Comparison of ENCODE assay signal across 9 mouse cellular contexts in genomic region chr6:86402681-86403607, GRCm38 (mm10). TPM values are rescaled to one million over a fixed set of nuclear protein-coding genes. Genes with fewer than 3 reads are reported as not detected.
A peak's percentile ranks its signal among the peaks of the same experiment; 100 is the strongest.
DNase-seq lines count a peak whose midpoint lies in the region; ATAC-seq lines count a peak whose summit lies in the region.
"Had no signal": no experiment of that assay in that cellular context is flagged by ENCODE, and none has a peak within 500 bp of the region (broad histone marks: within the 10 kb centered on the region; RNA-seq: fewer than 3 reads in every experiment).

No protein-coding gene starts in this region.

- no peak for ATAC-seq in megakaryocyte, adult 5-6 weeks (ENCODE audit: poor library complexity, severe bottlenecking)
- ATAC-seq in limb, embryonic 12.5 days (ENCODE audit: insufficient number of reproducible peaks, insufficient read depth, low FRiP score, low TSS enrichment, low read depth) = no peak
- no peak for ATAC-seq in stomach, embryonic 15.5 days (ENCODE audit: insufficient read depth, low FRiP score, low read depth)

- WGBS in forebrain, embryonic 10.5 days = 40% methylated on average over 12 of the region's 12 CpGs
- 39% methylated on average over 12 of the region's 12 CpGs for WGBS in limb, embryonic 12.5 days
- WGBS in stomach, embryonic 15.5 days = 31% methylated on average over 12 of the region's 12 CpGs

- peaks cover 48% of the 10 kb centered on the region for H3K4me1 ChIP-seq in megakaryocyte, embryonic 14.5 days
- peaks cover 22% of the 10 kb centered on the region for H3K4me1 ChIP-seq in forebrain, embryonic 10.5 days
- peaks cover 10% of the 10 kb centered on the region for H3K4me1 ChIP-seq in limb, embryonic 12.5 days (replicated peaks)
- H3K4me1 ChIP-seq in stomach, embryonic 15.5 days = no peaks in the 10 kb centered on the region

- peak overlapping the region; percentile 98 for H3K27ac ChIP-seq in forebrain, embryonic 10.5 days
- H3K27ac ChIP-seq in limb, embryonic 12.5 days = no peak overlapping the region
- peak overlapping the region; percentile 31; the same call in 1 of the 2 replicates for H3K27ac ChIP-seq in stomach, embryonic 15.5 days

- H3K9ac ChIP-seq in limb, embryonic 12.5 days (replicated peaks) = peak overlapping the region; percentile 40
- H3K9ac ChIP-seq in stomach, embryonic 15.5 days = no peak overlapping the region

- no peaks in the 10 kb centered on the region for H3K27me3 ChIP-seq in megakaryocyte, embryonic 14.5 days (replicated peaks)
- H3K27me3 ChIP-seq in forebrain, embryonic 10.5 days (ENCODE audit: poor library complexity, severe bottlenecking) = peaks cover 12% of the 10 kb centered on the region
- 0 out of 2 replicates have a peak, but pooled peaks cover 3% of the 10 kb centered on the region for H3K27me3 ChIP-seq in limb, embryonic 12.5 days
- no peaks in the 10 kb centered on the region for H3K27me3 ChIP-seq in stomach, embryonic 15.5 days (replicated peaks)

- H3K4me2 ChIP-seq in limb, embryonic 12.5 days = peak overlapping the region; percentile 62
- H3K4me2 ChIP-seq in stomach, embryonic 15.5 days = peak overlapping the region; percentile 62

- H3K4me3 ChIP-seq in megakaryocyte, embryonic 14.5 days (replicated peaks) = peak overlapping the region; percentile 93
- peak overlapping the region; percentile 70 for H3K4me3 ChIP-seq in forebrain, embryonic 10.5 days
- H3K4me3 ChIP-seq in limb, embryonic 12.5 days (replicated peaks) = peak overlapping the region; percentile 85
- peak overlapping the region; percentile 74 for H3K4me3 ChIP-seq in stomach, embryonic 15.5 days (replicated peaks)

- peaks cover 10% of the 10 kb centered on the region for H3K36me3 ChIP-seq in megakaryocyte, embryonic 14.5 days (replicated peaks; ENCODE audit: low read length)
- H3K36me3 ChIP-seq in forebrain, embryonic 10.5 days (replicated peaks) = peaks cover 18% of the 10 kb centered on the region
- H3K36me3 ChIP-seq in limb, embryonic 12.5 days = peaks cover 13% of the 10 kb centered on the region
- H3K36me3 ChIP-seq in stomach, embryonic 15.5 days = no peaks in the 10 kb centered on the region

- H3K9me3 ChIP-seq in megakaryocyte, embryonic 14.5 days = no peaks in the 10 kb centered on the region
- H3K9me3 ChIP-seq in forebrain, embryonic 10.5 days = no peaks in the 10 kb centered on the region
- H3K9me3 ChIP-seq in limb, embryonic 12.5 days = no peaks in the 10 kb centered on the region
- no peaks in the 10 kb centered on the region for H3K9me3 ChIP-seq in stomach, embryonic 15.5 days

- DNase-seq in forebrain, embryonic 10.5 days (ENCODE audit: extremely low spot score, low spot score) = no peak
- no peak for DNase-seq in natural killer cell, adult 2 months (ENCODE audit: low spot score in 2 of 2)
- DNase-seq in cerebellum, adult 9-11 months = no peak
- no peak for DNase-seq in urinary bladder, postnatal 10 days (ENCODE audit: low spot score)

RNA-seq across cellular contexts. Expression of gene Tia1, which starts 1.1 kb away (rescaled TPM):
- 2.0 and 6.4 TPM in 2 replicates for polyA plus RNA-seq in megakaryocyte, embryonic 14.5 days (2012; ENCODE audit: insufficient read depth, low replicate concordance)
- total RNA-seq in megakaryocyte, adult 5-6 weeks (2015) = 66.4 and 69.8 TPM in 2 replicates
- 41.0 and 67.0 TPM in 2 replicates for total RNA-seq in megakaryocyte, adult 5-6 weeks (2017)
- 209 and 212 TPM in 2 replicates for polyA plus RNA-seq in forebrain, embryonic 10.5 days (2016; fragmentation: Nextera tagmentation; extraction: Ambion mirVana)
- 298 and 331 TPM in 2 replicates for polyA plus RNA-seq in limb, embryonic 12.5 days (2016; fragmentation: Nextera tagmentation; extraction: Ambion mirVana)
- 158 and 167 TPM in 2 replicates for polyA plus RNA-seq in stomach, embryonic 15.5 days (2015; fragmentation: Nextera tagmentation; extraction: Ambion mirVana)

RNA-seq across cellular contexts. Expression of gene Pcyox1, which starts 6.0 kb away (rescaled TPM):
- 8.2 and 12.4 TPM in 2 replicates for polyA plus RNA-seq in megakaryocyte, embryonic 14.5 days (2012; ENCODE audit: insufficient read depth, low replicate concordance)
- total RNA-seq in megakaryocyte, adult 5-6 weeks (2015) = 37.9 and 47.9 TPM in 2 replicates
- 62.6 and 84.6 TPM in 2 replicates for total RNA-seq in megakaryocyte, adult 5-6 weeks (2017)
- polyA plus RNA-seq in forebrain, embryonic 10.5 days (2016; fragmentation: Nextera tagmentation; extraction: Ambion mirVana) = 73.5 and 78.3 TPM in 2 replicates
- 76.4 and 79.3 TPM in 2 replicates for polyA plus RNA-seq in limb, embryonic 12.5 days (2016; fragmentation: Nextera tagmentation; extraction: Ambion mirVana)
- polyA plus RNA-seq in stomach, embryonic 15.5 days (2015; fragmentation: Nextera tagmentation; extraction: Ambion mirVana) = 93.0 and 97.9 TPM in 2 replicates

RNA-seq across cellular contexts. Expression of gene Gm44790, which starts 23.5 kb away (rescaled TPM):
- polyA plus RNA-seq in megakaryocyte, embryonic 14.5 days (2012; ENCODE audit: insufficient read depth, low replicate concordance) = not detected in 2 replicates
- total RNA-seq in megakaryocyte, adult 5-6 weeks (2015) = not detected in 2 replicates
- not detected in 2 replicates for total RNA-seq in megakaryocyte, adult 5-6 weeks (2017)
- 0.83 TPM in 1 of 2 replicates, not detected in the other for polyA plus RNA-seq in forebrain, embryonic 10.5 days (2016; fragmentation: Nextera tagmentation; extraction: Ambion mirVana)
- 0.50 TPM in 1 of 2 replicates, not detected in the other for polyA plus RNA-seq in limb, embryonic 12.5 days (2016; fragmentation: Nextera tagmentation; extraction: Ambion mirVana)
- polyA plus RNA-seq in stomach, embryonic 15.5 days (2015; fragmentation: Nextera tagmentation; extraction: Ambion mirVana) = not detected in 2 replicates
- total RNA-seq: left cerebral cortex, postnatal 36 days had no signal

RNA-seq across cellular contexts. Expression of gene Snrpg, which starts 31.8 kb away (rescaled TPM):
- 2.9 and 11.4 TPM in 2 replicates for polyA plus RNA-seq in megakaryocyte, embryonic 14.5 days (2012; ENCODE audit: insufficient read depth, low replicate concordance)
- total RNA-seq in megakaryocyte, adult 5-6 weeks (2015) = 321 and 326 TPM in 2 replicates
- total RNA-seq in megakaryocyte, adult 5-6 weeks (2017) = 25.7 and 28.4 TPM in 2 replicates
- 939 and 953 TPM in 2 replicates for polyA plus RNA-seq in forebrain, embryonic 10.5 days (2016; fragmentation: Nextera tagmentation; extraction: Ambion mirVana)
- polyA plus RNA-seq in limb, embryonic 12.5 days (2016; fragmentation: Nextera tagmentation; extraction: Ambion mirVana) = 790 and 833 TPM in 2 replicates
- 521 and 550 TPM in 2 replicates for polyA plus RNA-seq in stomach, embryonic 15.5 days (2015; fragmentation: Nextera tagmentation; extraction: Ambion mirVana)

RNA-seq across cellular contexts. Expression of gene C87436, which starts 35.2 kb away (rescaled TPM):
- polyA plus RNA-seq in megakaryocyte, embryonic 14.5 days (2012; ENCODE audit: insufficient read depth, low replicate concordance) = 5.3 TPM in 1 of 2 replicates, not detected in the other
- total RNA-seq in megakaryocyte, adult 5-6 weeks (2015) = 24.8 and 34.1 TPM in 2 replicates
- total RNA-seq in megakaryocyte, adult 5-6 weeks (2017) = 23.5 and 33.1 TPM in 2 replicates
- 24.4 and 25.5 TPM in 2 replicates for polyA plus RNA-seq in forebrain, embryonic 10.5 days (2016; fragmentation: Nextera tagmentation; extraction: Ambion mirVana)
- polyA plus RNA-seq in limb, embryonic 12.5 days (2016; fragmentation: Nextera tagmentation; extraction: Ambion mirVana) = 25.8 and 27.3 TPM in 2 replicates
- 20.9 and 24.9 TPM in 2 replicates for polyA plus RNA-seq in stomach, embryonic 15.5 days (2015; fragmentation: Nextera tagmentation; extraction: Ambion mirVana)

Comparison
In these comparisons a context has a peak if more than half of its experiments do, and no peak if none do; other contexts are left out.
1. RNA of gene Tia1, which starts 1.1 kb away (polyA plus RNA-seq): 298 to 331 TPM in limb, embryonic 12.5 days, 209 to 212 TPM in forebrain, embryonic 10.5 days and 158 to 167 TPM in stomach, embryonic 15.5 days; 2.0 to 6.4 TPM in megakaryocyte, embryonic 14.5 days; every median in the first group is over 10 times any median in the second.
2. Peak in every context shown above with its lines, with median percentiles within 50 percentile points of each other: H3K4me3 ChIP-seq.